Mouse (Mus musculus): Measurements from ENCODE around the gene Tmem240.

DNA sequence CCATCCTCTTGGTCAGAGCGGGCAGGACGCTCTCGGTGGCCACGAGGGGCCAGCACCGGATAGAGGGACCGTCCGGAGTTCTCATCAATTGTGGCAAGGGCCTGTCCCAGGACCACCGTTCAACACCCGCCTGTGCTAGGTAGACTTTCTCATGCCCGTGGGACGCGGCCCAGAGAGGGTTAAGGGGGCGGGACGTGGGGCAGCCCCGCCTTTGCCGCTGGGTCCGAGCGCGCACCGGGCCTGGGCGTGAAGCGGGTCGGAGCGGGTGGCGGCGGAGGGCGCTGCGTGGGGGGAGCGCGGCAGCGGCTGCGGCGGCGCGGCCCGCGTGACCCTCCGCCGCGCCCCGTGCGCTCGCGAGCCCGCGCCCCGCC lies 40.5 kb upstream of the Tmem240 start, which contains the start of gene Fndc10:
- TF ChIP-seq CTCF (IDR thresholded peaks at IDR 0.05; ENCODE audit: low read depth) (no peak), EP300 (IDR thresholded peaks at IDR 0.05; ENCODE audit: low read depth) (no peak)

All from liver, embryonic 14.5 days (tissue).